Mouse (Mus musculus) erythroblast, embryonic 14.5 days (primary cell): ENCODE measurements around the gene Nav1. TPM values are rescaled to one million over a fixed set of nuclear protein-coding genes. Genes with fewer than 3 reads are reported as not detected.

Experiments
- H3K27me3 ChIP-seq: 2 replicates; pipeline ENCODE4 v1.6.1; 2012; ENCODE audit warnings: inconsistent platforms; ENCODE audit not compliant: control insufficient read depth
- H3K36me3 ChIP-seq: 2 replicates; pipeline ENCODE4 v1.6.1; 2012; ENCODE audit warnings: mild to moderate bottlenecking, inconsistent platforms; ENCODE audit not compliant: control insufficient read depth
- H3K4me1 ChIP-seq: 2 replicates; pipeline ENCODE4 v1.6.1; 2012; ENCODE audit warnings: inconsistent platforms; ENCODE audit not compliant: control insufficient read depth
- H3K4me3 ChIP-seq: replicated peaks from 2 replicates; pipeline ENCODE3; 2012; ENCODE audit warnings: moderate library complexity, mild to moderate bottlenecking, inconsistent platforms
- H3K9me3 ChIP-seq: 2 replicates; pipeline ENCODE4 v1.6.1; 2012; ENCODE audit warnings: low read length, inconsistent platforms, mixed read lengths; ENCODE audit not compliant: control insufficient read depth
- GATA1 ChIP-seq: IDR thresholded peaks from 2 replicates; pipeline ENCODE4 v1.6.1; 2012; ENCODE audit warnings: low read length, inconsistent platforms, mixed read lengths
- TAL1 ChIP-seq: IDR thresholded peaks from 3 replicates; pipeline ENCODE4 v1.6.1; 2012; ENCODE audit warnings: low read length, inconsistent platforms, mixed read lengths
- polyA plus RNA-seq: library from polyadenylated mRNA; stranded (reverse); fragments of >175 nt; gene quantifications from 2 replicates; pipeline ENCODE4 v1.2.3, GENCODE M21; 2012

Gene Nav1
- 0.01 and 0.04 TPM in 2 replicates for polyA plus RNA-seq

DNA sequence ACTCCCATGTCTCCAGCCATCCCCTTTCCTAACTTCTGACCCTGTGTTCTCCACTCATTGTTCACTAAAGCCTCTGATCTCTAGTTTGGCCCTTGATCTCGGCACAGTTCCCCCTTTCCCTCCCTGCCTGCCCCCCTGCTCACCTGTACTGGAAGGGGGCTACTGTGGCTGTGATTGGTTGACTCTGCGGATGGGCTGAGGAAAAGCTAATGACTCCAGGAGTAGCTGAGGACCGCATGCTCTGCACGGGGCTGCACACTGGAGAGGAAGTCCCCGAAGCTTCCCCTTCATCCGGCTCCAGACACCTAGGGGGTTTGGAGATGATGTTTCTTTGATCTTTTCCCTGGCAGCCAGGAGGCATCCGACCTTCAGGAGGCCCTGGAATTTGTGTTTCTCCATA lies at the start of gene Nav1:
Gene Nav1, minus strand, starts transcription at position 277 of the 400 bp plus-strand sequence.
- H3K36me3 ChIP-seq: no peaks in the 10 kb centered on the region
- H3K4me3 ChIP-seq: no peak within 1 kb of the TSS
- no peak for TF ChIP-seq GATA1
- H3K27me3 ChIP-seq: no peaks in the 10 kb centered on the region
- no peaks in the 10 kb centered on the region for H3K4me1 ChIP-seq
- no peaks in the 10 kb centered on the region for H3K9me3 ChIP-seq

- Histone ChIP-seq H3K36me3 (no peaks in the 10 kb centered on the region), H3K4me1 (no peaks in the 10 kb centered on the region), H3K4me3 (no peak overlapping the region), H3K27me3 (no peaks in the 10 kb centered on the region), H3K9me3 (no peaks in the 10 kb centered on the region)
- TF ChIP-seq TAL1 (no peak), GATA1 (no peak)
Observed at GRCm38 (mm10) chr1:135653909-135654308, 46.8 kb upstream of the Nav1 start.

- no peaks in the 10 kb centered on the region for H3K4me1 ChIP-seq
- H3K4me3 ChIP-seq: no peak overlapping the region
- no peaks in the 10 kb centered on the region for H3K9me3 ChIP-seq
- no peaks in the 10 kb centered on the region for H3K36me3 ChIP-seq
- no peak for TF ChIP-seq GATA1
- no peak for TF ChIP-seq TAL1
- H3K27me3 ChIP-seq: no peaks in the 10 kb centered on the region
Observed at GRCm38 (mm10) chr1:135645459-135646195, 38.5 kb upstream of the Nav1 start.

GRCm38 (mm10) chr1:135644110-135644509 lies 37.0 kb upstream of the Nav1 start:
- TF ChIP-seq GATA1: no peak
- TF ChIP-seq TAL1: no peak
- Histone ChIP-seq H3K4me3 (no peak overlapping the region), H3K36me3 (no peaks in the 10 kb centered on the region), H3K9me3 (no peaks in the 10 kb centered on the region), H3K27me3 (no peaks in the 10 kb centered on the region), H3K4me1 (no peaks in the 10 kb centered on the region)

- no peaks in the 10 kb centered on the region for H3K9me3 ChIP-seq
- no peaks in the 10 kb centered on the region for H3K4me1 ChIP-seq
- no peak overlapping the region for H3K4me3 ChIP-seq
- no peaks in the 10 kb centered on the region for H3K36me3 ChIP-seq
- TF ChIP-seq GATA1 (no peak), TAL1 (no peak)
- no peaks in the 10 kb centered on the region for H3K27me3 ChIP-seq
Observed at GRCm38 (mm10) chr1:135643691-135644090, 36.6 kb upstream of the Nav1 start.

DNA sequence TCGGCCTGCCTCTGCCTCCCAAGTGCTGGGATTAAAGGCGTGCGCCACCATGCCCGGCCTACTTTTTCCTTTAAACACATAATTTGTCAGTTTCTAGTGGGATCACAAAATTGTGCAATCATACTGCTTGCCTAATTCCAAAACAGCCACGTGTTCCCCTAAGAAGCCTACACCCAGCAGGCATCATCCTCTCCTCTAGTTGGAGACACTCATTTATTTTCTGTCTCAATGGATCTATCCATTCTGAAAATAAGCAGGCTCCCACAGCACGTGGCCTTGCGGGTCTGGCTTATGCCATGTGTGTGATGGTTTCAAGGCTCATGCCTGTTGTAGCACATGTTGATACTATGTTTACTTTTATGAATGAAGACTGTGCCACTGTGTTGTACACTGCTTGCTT lies 32.8 kb upstream of the Nav1 start:
- H3K27me3 ChIP-seq: no peaks in the 10 kb centered on the region
- TF ChIP-seq TAL1: no peak
- no peak for TF ChIP-seq GATA1
- H3K4me3 ChIP-seq: no peak overlapping the region
- no peaks in the 10 kb centered on the region for H3K9me3 ChIP-seq
- no peaks in the 10 kb centered on the region for H3K36me3 ChIP-seq
- H3K4me1 ChIP-seq: no peaks in the 10 kb centered on the region

DNA sequence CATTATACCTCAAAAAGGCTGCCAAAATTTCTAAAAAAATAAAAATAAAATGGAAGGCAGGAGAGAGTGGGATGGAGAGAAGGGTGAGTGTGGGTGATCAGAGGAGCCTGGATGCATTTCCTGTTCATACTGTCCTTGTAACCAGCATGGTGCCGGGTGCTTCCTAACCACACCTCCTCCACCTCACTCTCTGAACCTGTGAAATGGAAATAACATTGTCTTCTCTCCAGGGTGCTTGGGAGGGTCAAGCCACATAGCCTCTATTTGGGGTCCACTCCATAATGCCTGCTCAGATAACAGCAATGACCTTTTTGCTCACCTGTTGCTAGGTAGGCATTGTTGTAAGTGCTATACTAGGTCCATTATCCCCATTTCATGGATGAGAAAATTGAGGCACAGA lies 32.0 kb upstream of the Nav1 start:
- no peaks in the 10 kb centered on the region for H3K4me1 ChIP-seq
- no peaks in the 10 kb centered on the region for H3K36me3 ChIP-seq
- H3K4me3 ChIP-seq: no peak overlapping the region
- H3K27me3 ChIP-seq: no peaks in the 10 kb centered on the region
- TF ChIP-seq GATA1 (no peak), TAL1 (no peak)
- H3K9me3 ChIP-seq: no peaks in the 10 kb centered on the region

GRCm38 (mm10) chr1:135637574-135638008 lies 30.5 kb upstream of the Nav1 start:
- Histone ChIP-seq H3K9me3 (no peaks in the 10 kb centered on the region), H3K36me3 (no peaks in the 10 kb centered on the region), H3K27me3 (no peaks in the 10 kb centered on the region), H3K4me1 (no peaks in the 10 kb centered on the region), H3K4me3 (no peak overlapping the region)
- TF ChIP-seq GATA1 (no peak), TAL1 (no peak)

GRCm38 (mm10) chr1:135636111-135636511 lies 29.0 kb upstream of the Nav1 start:
- Histone ChIP-seq H3K9me3 (no peaks in the 10 kb centered on the region), H3K27me3 (no peaks in the 10 kb centered on the region), H3K36me3 (no peaks in the 10 kb centered on the region), H3K4me1 (no peaks in the 10 kb centered on the region), H3K4me3 (no peak overlapping the region)
- no peak for TF ChIP-seq TAL1
- no peak for TF ChIP-seq GATA1
